Mouse (Mus musculus) hindbrain, embryonic 16.5 days (tissue): Measurements from ENCODE around the gene Ubtf. TPM values are rescaled to one million over a fixed set of nuclear protein-coding genes. Genes with fewer than 3 reads are reported as not detected.

ENCODE experiments used
- ATAC-seq: fragments of 200-750 bp; cut with Nextera tagmentation; 2 replicates; pipeline ENCODE4 v1.8.0; 2017; ENCODE audit warnings: moderate TSS enrichment, moderate library complexity
- H3K27ac ChIP-seq: fragments of 300-500 bp; sonication (generic); 2 replicates; pipeline ENCODE4 v1.5.1; 2014; ENCODE audit warnings: low read depth, mild to moderate bottlenecking, control low read depth, low read length, moderate library complexity
- H3K27me3 ChIP-seq: fragments of 300-500 bp; sonication (generic); replicated peaks from 2 replicates; pipeline ENCODE4 v1.6.1; 2014; ENCODE audit warnings: low read length; ENCODE audit not compliant: control insufficient read depth, insufficient read depth
- H3K36me3 ChIP-seq: fragments of 300-500 bp; sonication (generic); 2 replicates; pipeline ENCODE4 v1.6.1; 2014; ENCODE audit warnings: mild to moderate bottlenecking, low read length, moderate library complexity, mixed read lengths; ENCODE audit not compliant: control insufficient read depth, insufficient read depth
- H3K4me1 ChIP-seq: fragments of 300-500 bp; sonication (generic); 2 replicates; pipeline ENCODE4 v1.6.1; 2014; ENCODE audit warnings: low read depth, low read length; ENCODE audit not compliant: control insufficient read depth, insufficient read depth
- H3K4me2 ChIP-seq: fragments of 300-500 bp; sonication (generic); 2 replicates; pipeline ENCODE4 v1.6.1; 2014; ENCODE audit warnings: mild to moderate bottlenecking, low read length, control low read depth, moderate library complexity
- H3K4me3 ChIP-seq: fragments of 300-500 bp; sonication (generic); 2 replicates; pipeline ENCODE4 v1.5.1; 2014; ENCODE audit warnings: mild to moderate bottlenecking, low read length, control low read depth, moderate library complexity
- H3K9ac ChIP-seq: fragments of 300-500 bp; sonication (generic); 2 replicates; pipeline ENCODE4 v1.6.1; 2014; ENCODE audit warnings: low read depth, mild to moderate bottlenecking, control low read depth, low read length, moderate library complexity
- H3K9me3 ChIP-seq: fragments of 300-500 bp; sonication (generic); 2 replicates; pipeline ENCODE4 v1.6.1; 2014; ENCODE audit warnings: mild to moderate bottlenecking, low read length, moderate library complexity; ENCODE audit not compliant: control insufficient read depth
- WGBS: fragments of 180-500 bp; shearing (Covaris S2); extraction: QIAGEN DNeasy Blood & Tissue Kit; methylation state at CpG from one replicate; pipeline ENCODE4 v1.1.7; 2014; 5-methylcytosine and 5-hydroxymethylcytosine counted together
- polyA plus RNA-seq: library from polyadenylated mRNA; unstranded; fragments of >200 nt; fragmentation: Nextera tagmentation; extraction: Ambion mirVana; gene quantifications from 2 replicates; pipeline ENCODE4 v1.2.1, GENCODE M21; 2015

The Ubtf gene
- polyA plus RNA-seq, 1 experiment from 2014 or later: 70.4 TPM

DNA sequence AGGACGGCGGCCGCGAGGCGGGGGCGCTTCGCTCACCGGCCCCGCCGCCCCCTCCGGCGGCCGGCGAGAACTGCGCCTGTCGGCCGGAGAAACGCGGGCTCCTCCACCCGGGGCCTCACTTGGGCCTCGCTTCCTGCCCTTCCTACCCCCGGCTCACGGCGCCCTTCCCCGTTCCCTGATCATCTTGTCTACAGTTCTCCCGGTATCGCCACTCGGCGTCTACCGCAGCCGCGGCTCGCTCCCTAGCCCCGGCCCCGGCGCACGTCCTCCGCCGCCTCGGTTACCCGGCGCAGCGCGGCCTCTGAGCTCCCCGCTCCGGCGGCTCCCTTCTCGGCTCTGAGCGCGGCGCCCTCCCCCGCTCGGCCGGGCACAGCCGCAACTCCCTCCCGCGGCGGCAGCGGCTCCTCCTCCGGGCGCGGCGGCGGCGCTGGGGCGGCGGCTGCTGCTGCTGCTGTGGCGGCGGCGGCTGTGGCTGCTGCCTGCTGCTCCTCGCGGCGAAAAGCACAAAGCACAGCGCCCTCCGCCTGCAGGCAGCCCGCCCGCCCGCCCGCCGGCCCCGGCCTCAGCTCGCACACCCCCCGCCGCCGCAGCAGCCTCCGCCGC is 2.1 kb downstream of the Ubtf start:
- Histone ChIP-seq H3K4me2 (peak overlapping the region; percentile 91), H3K27ac (peak overlapping the region; percentile 98), H3K36me3 (peaks cover 17% of the 10 kb centered on the region), H3K27me3 (no peaks in the 10 kb centered on the region), H3K4me3 (peak overlapping the region; percentile 79), H3K9me3 (no peaks in the 10 kb centered on the region), H3K9ac (peak overlapping the region; percentile 99), H3K4me1 (peaks cover 23% of the 10 kb centered on the region)
- WGBS: 1% methylated on average over 76 of the region's 87 CpGs
- peak; percentile 3 for ATAC-seq

GRCm38 (mm10) chr11:102316572-102317297 is 2.8 kb downstream of the Ubtf start:
- peak overlapping the region; percentile 99 for H3K9ac ChIP-seq
- H3K9me3 ChIP-seq: no peaks in the 10 kb centered on the region
- under 1% methylated on average over 54 of the region's 80 CpGs for WGBS
- peaks cover 24% of the 10 kb centered on the region for H3K36me3 ChIP-seq
- no peaks in the 10 kb centered on the region for H3K27me3 ChIP-seq
- peak overlapping the region; percentile 91 for H3K4me2 ChIP-seq
- H3K4me1 ChIP-seq: peaks cover 23% of the 10 kb centered on the region
- peak overlapping the region; percentile 79 for H3K4me3 ChIP-seq
- ATAC-seq: peak; percentile 53
- peak overlapping the region; percentile 98 for H3K27ac ChIP-seq

DNA sequence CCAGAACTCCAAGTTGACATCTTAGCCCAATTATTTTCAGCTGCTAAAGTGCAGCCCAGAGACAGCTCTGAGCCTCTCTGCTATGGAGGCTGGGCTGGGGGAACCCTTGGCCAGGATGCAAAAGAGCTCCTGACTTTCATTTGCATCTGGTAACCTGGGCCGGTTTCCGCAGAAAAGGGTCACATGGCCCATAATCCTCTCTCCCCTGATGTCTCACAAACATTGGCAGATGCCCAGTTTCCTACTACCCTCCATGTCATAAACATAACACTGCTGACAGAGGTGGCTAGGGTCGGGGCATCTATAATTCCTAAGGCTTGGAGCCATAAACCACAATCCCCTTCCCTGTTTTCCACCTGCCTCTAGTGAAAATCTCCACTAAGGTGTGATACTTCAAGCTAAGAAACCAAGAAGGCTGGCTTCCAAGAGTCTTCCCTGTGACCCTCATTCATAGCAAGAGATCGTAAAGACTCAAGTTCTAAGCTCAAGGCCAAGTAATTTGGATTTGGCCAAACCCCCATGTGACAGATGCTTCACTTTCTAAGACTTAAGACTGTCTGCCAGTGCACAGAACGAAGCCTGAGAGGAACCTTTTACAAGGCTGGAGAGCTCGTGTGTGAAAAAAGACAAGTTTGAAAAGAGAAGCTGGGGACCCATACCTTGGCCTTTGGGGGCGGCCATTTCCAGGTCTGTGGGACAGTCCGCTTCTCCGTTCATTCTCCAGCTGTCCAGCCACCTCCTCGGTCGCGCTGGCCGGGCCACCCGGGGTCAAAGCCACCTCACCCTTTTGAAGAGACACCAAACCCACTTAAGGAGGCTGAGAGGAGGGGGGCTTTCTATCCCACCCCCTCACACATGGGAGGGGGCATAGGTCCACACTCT is 3.6 kb downstream of the Ubtf start:
- Histone ChIP-seq H3K27ac (peak overlapping the region; percentile 98), H3K36me3 (peaks cover 24% of the 10 kb centered on the region), H3K9me3 (no peaks in the 10 kb centered on the region), H3K4me2 (peak overlapping the region; percentile 91), H3K9ac (peak overlapping the region; percentile 99), H3K4me1 (peaks cover 20% of the 10 kb centered on the region), H3K4me3 (peak overlapping the region; percentile 79), H3K27me3 (no peaks in the 10 kb centered on the region)
- 14% methylated on average over 14 of the region's 14 CpGs for WGBS
- no peak for ATAC-seq

DNA sequence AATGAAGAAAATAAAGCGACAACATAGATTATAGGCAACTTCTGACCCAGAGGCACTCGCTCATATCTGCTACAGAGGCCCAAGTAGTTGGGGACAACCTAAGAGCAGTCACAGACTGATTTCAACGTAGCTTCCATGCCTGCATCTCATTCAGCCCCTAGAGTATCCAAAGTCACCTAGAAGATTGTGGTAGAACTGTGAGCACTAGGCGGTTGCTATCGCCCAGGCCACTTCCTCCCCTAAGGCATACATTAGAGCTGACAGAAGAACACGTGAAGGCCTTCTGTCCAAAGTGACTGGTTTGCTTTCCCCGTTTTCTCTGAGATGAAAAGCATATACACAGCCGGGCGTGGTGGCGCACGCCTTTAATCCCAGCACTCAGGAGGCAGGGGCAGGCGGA is 5.2 kb downstream of the Ubtf start:
- no peak for ATAC-seq
- no peaks in the 10 kb centered on the region for H3K9me3 ChIP-seq
- H3K36me3 ChIP-seq: peaks cover 34% of the 10 kb centered on the region
- H3K4me2 ChIP-seq: no peak overlapping the region
- H3K27me3 ChIP-seq: no peaks in the 10 kb centered on the region
- no peak overlapping the region for H3K27ac ChIP-seq
- H3K4me3 ChIP-seq: no peak overlapping the region
- no peak overlapping the region for H3K9ac ChIP-seq
- H3K4me1 ChIP-seq: peaks cover 17% of the 10 kb centered on the region
- 88% methylated on average over 12 of the region's 12 CpGs for WGBS

- H3K4me3 ChIP-seq: no peak overlapping the region
- peaks cover 23% of the 10 kb centered on the region for H3K4me1 ChIP-seq
- no peaks in the 10 kb centered on the region for H3K27me3 ChIP-seq
- no peak for ATAC-seq
- no peaks in the 10 kb centered on the region for H3K9me3 ChIP-seq
- peaks cover 40% of the 10 kb centered on the region for H3K36me3 ChIP-seq
- no peak overlapping the region for H3K27ac ChIP-seq
- H3K4me2 ChIP-seq: no peak overlapping the region
- no peak overlapping the region for H3K9ac ChIP-seq
- 85% methylated on average over 6 of the region's 6 CpGs for WGBS
Observed at GRCm38 (mm10) chr11:102312586-102312985, 7.0 kb downstream of the Ubtf start.

DNA sequence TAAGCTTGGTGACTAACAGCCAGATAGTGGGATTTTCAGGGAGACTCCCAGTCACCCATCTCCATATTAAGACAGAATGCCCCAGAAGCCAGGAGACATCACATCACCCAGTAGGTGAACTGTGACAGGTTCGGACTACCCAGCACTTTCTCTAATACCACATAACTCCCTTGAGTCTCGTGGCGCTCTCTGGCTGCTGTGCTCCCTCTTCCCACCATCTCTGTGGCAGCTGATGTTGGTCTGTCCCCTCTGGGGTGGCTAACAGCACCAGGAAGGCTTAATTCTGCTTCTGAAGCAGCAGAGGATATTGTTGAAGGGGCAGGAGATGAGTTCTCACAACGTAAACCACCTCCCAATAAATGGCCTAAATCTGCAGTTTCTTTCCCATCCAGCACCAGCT is 7.6 kb downstream of the Ubtf start:
- Histone ChIP-seq H3K36me3 (peaks cover 45% of the 10 kb centered on the region), H3K27ac (no peak overlapping the region), H3K27me3 (no peaks in the 10 kb centered on the region), H3K4me3 (no peak overlapping the region), H3K9me3 (no peaks in the 10 kb centered on the region), H3K4me2 (no peak overlapping the region), H3K4me1 (peaks cover 23% of the 10 kb centered on the region), H3K9ac (no peak overlapping the region)
- ATAC-seq: no peak
- 85% methylated on average over 4 of the region's 4 CpGs for WGBS

DNA sequence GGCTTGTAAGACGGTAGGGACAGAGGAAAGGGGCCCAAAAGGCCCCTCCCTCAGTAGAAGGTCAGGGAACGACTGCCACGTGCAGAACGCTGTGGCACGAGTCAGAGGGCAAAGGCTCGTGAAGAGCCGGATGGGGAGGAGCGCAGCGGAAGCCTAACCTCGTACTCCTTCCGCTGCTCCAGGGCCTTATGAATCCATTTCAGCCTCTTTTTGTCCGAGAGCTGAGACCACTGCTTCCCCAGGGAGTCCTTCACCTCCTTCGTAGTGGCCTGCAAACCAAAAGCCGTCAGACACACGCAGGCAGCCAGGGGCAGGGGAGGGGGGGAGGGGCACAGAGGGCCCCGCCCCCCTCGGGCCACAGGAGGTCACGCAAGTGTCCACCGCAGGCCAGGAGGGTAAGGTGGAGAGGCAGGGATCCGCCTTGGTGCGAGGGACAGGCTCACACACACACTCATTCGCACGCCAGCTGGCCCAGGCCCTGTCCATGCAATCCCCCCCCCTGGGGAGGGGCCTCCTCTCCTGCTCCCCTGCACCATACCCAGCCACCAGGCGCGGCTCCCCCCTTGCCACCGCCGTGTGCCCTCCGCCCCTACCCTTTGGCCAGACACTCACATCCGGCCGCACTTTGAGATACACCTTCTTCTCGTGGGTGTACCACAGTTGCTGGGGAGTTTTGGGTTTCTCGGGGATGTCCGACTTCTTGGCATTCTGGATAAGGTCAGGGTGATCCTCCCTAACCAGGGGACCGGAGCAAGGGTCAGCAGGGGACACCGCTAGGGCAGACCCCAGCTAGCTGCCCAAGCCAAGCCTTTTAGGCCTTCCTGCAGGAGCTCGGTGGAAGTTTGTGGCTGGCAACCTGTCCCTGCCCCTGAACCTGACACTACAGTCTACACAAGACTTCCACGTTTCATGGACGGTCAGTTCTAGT is 8.5 kb downstream of the Ubtf start:
- H3K9me3 ChIP-seq: no peaks in the 10 kb centered on the region
- H3K36me3 ChIP-seq: peaks cover 54% of the 10 kb centered on the region
- no peaks in the 10 kb centered on the region for H3K27me3 ChIP-seq

GRCm38 (mm10) chr11:102309821-102310617 is 9.5 kb downstream of the Ubtf start:
- H3K36me3 ChIP-seq: peaks cover 56% of the 10 kb centered on the region
- no peak for ATAC-seq
- H3K4me2 ChIP-seq: no peak overlapping the region; the same call in 1 of the 2 replicates
- H3K9me3 ChIP-seq: no peaks in the 10 kb centered on the region
- WGBS: 86% methylated on average over 22 of the region's 22 CpGs
- H3K4me1 ChIP-seq: peaks cover 9% of the 10 kb centered on the region
- H3K4me3 ChIP-seq: no peak overlapping the region; the same call in 1 of the 2 replicates
- H3K27ac ChIP-seq: no peak overlapping the region; the same call in 1 of the 2 replicates
- no peaks in the 10 kb centered on the region for H3K27me3 ChIP-seq
- H3K9ac ChIP-seq: no peak overlapping the region

More for the DNA sequence above, 8.5 kb downstream of the Ubtf start:
- no peak overlapping the region for H3K27ac ChIP-seq
- H3K4me3 ChIP-seq: no peak overlapping the region
- 41% methylated on average over 36 of the region's 38 CpGs for WGBS
- H3K4me1 ChIP-seq: peaks cover 18% of the 10 kb centered on the region
- ATAC-seq: no peak
- no peak overlapping the region for H3K9ac ChIP-seq
- no peak overlapping the region for H3K4me2 ChIP-seq
